Mouse (Mus musculus) liver, embryonic 14.5 days (tissue): Measurements from ENCODE around the gene Ccdc38.

Experiments used
- CTCF ChIP-seq: IDR thresholded peaks from 2 replicates; pipeline ENCODE4 v1.5.1; 2016; ENCODE audit warnings: antibody characterized with exemption, low read depth, control low read depth
- EP300 ChIP-seq: IDR thresholded peaks from 2 replicates; pipeline ENCODE4 v1.6.1; 2016; ENCODE audit warnings: antibody characterized with exemption, low read depth

- no peak for TF ChIP-seq CTCF
- no peak for TF ChIP-seq EP300
Measured at GRCm38 (mm10) chr10:93614850-93615249, 74.4 kb downstream of the Ccdc38 start.
